Mouse (Mus musculus) hindbrain, embryonic 16.5 days (tissue): Measurements from ENCODE around the gene Slc19a3. TPM values are rescaled to one million over a fixed set of nuclear protein-coding genes. Genes with fewer than 3 reads are reported as not detected.
"Not testable (repeated sequence)": the region's sequence is repeated elsewhere in the genome, so short reads cannot be mapped to it uniquely, and the experiment has no call there.

Experiments
- ATAC-seq: fragments of 200-750 bp; cut with Nextera tagmentation; 2 replicates; pipeline ENCODE4 v1.8.0; 2017; ENCODE audit warnings: moderate TSS enrichment, moderate library complexity
- H3K27ac ChIP-seq: fragments of 300-500 bp; sonication (generic); 2 replicates; pipeline ENCODE4 v1.5.1; 2014; ENCODE audit warnings: low read depth, mild to moderate bottlenecking, control low read depth, low read length, moderate library complexity
- H3K27me3 ChIP-seq: fragments of 300-500 bp; sonication (generic); replicated peaks from 2 replicates; pipeline ENCODE4 v1.6.1; 2014; ENCODE audit warnings: low read length; ENCODE audit not compliant: control insufficient read depth, insufficient read depth
- H3K36me3 ChIP-seq: fragments of 300-500 bp; sonication (generic); 2 replicates; pipeline ENCODE4 v1.6.1; 2014; ENCODE audit warnings: mild to moderate bottlenecking, low read length, moderate library complexity, mixed read lengths; ENCODE audit not compliant: control insufficient read depth, insufficient read depth
- H3K4me1 ChIP-seq: fragments of 300-500 bp; sonication (generic); 2 replicates; pipeline ENCODE4 v1.6.1; 2014; ENCODE audit warnings: low read depth, low read length; ENCODE audit not compliant: control insufficient read depth, insufficient read depth
- H3K4me2 ChIP-seq: fragments of 300-500 bp; sonication (generic); 2 replicates; pipeline ENCODE4 v1.6.1; 2014; ENCODE audit warnings: mild to moderate bottlenecking, low read length, control low read depth, moderate library complexity
- H3K4me3 ChIP-seq: fragments of 300-500 bp; sonication (generic); 2 replicates; pipeline ENCODE4 v1.5.1; 2014; ENCODE audit warnings: mild to moderate bottlenecking, low read length, control low read depth, moderate library complexity
- H3K9ac ChIP-seq: fragments of 300-500 bp; sonication (generic); 2 replicates; pipeline ENCODE4 v1.6.1; 2014; ENCODE audit warnings: low read depth, mild to moderate bottlenecking, control low read depth, low read length, moderate library complexity
- H3K9me3 ChIP-seq: fragments of 300-500 bp; sonication (generic); 2 replicates; pipeline ENCODE4 v1.6.1; 2014; ENCODE audit warnings: mild to moderate bottlenecking, low read length, moderate library complexity; ENCODE audit not compliant: control insufficient read depth
- WGBS: fragments of 180-500 bp; shearing (Covaris S2); extraction: QIAGEN DNeasy Blood & Tissue Kit; methylation state at CpG from one replicate; pipeline ENCODE4 v1.1.7; 2014; 5-methylcytosine and 5-hydroxymethylcytosine counted together
- polyA plus RNA-seq: library from polyadenylated mRNA; unstranded; fragments of >200 nt; fragmentation: Nextera tagmentation; extraction: Ambion mirVana; gene quantifications from 2 replicates; pipeline ENCODE4 v1.2.1, GENCODE M21; 2015

The Slc19a3 gene
- polyA plus RNA-seq, 1 experiment from 2014 or later, result 1.6 TPM

GRCm38 (mm10) chr1:83016556-83016955 is 21.7 kb downstream of the Slc19a3 start:
- H3K4me3 ChIP-seq, result no peak overlapping the region
- WGBS, result 63% methylated on average over 1 of the region's 1 CpGs
- ATAC-seq, result no peak

DNA sequence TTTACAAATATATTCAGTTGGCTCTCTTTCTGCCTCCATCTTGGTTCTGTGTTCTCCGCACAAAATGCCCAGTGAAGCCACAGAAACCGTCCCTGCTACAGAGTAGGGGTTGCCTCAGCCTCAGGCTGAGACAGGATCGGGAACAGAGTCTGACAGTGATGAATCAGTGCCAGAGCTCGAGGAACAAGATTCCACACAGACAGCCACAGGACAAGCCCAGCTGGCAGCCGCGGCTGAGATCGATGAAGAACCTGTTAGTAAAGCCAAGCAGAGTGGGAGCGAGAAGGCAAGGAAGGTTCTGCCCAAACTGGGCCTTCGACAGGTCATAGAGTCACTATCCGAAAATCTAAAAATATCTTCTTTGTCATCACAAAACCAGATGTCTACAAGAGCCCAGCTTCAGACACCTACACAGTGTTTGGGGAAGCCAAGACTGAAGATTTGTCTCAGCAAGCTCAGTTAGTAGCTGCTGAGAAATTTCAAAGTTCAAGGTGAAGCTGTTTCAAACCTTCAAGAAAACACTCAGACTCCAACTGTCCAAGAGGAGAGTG is 22.8 kb downstream of the Slc19a3 start:
- H3K4me3 ChIP-seq, result no peak overlapping the region
- H3K27me3 ChIP-seq, result no peaks in the 10 kb centered on the region
- H3K27ac ChIP-seq, result no peak overlapping the region
- no peak overlapping the region for H3K9ac ChIP-seq
- WGBS, result 82% methylated on average over 10 of the region's 10 CpGs
- H3K9me3 ChIP-seq, result no peaks in the 10 kb centered on the region
- no peak for ATAC-seq
- no peaks in the 10 kb centered on the region for H3K36me3 ChIP-seq
- no peaks in the 10 kb centered on the region for H3K4me1 ChIP-seq
- H3K4me2 ChIP-seq, result no peak overlapping the region

More at GRCm38 (mm10) chr1:83016556-83016955, 21.7 kb downstream of the Slc19a3 start:
- Histone ChIP-seq H3K27ac (no peak overlapping the region), H3K36me3 (no peaks in the 10 kb centered on the region), H3K27me3 (no peaks in the 10 kb centered on the region), H3K4me1 (no peaks in the 10 kb centered on the region), H3K9me3 (no peaks in the 10 kb centered on the region), H3K9ac (no peak overlapping the region), H3K4me2 (no peak overlapping the region)

- no peak overlapping the region for H3K4me2 ChIP-seq
- no peak overlapping the region for H3K9ac ChIP-seq
- no peak for ATAC-seq
- H3K27ac ChIP-seq, result no peak overlapping the region
- H3K27me3 ChIP-seq, result no peaks in the 10 kb centered on the region
- H3K9me3 ChIP-seq, result no peaks in the 10 kb centered on the region
- WGBS, result 91% methylated on average over 3 of the region's 3 CpGs
- no peak overlapping the region for H3K4me3 ChIP-seq
- no peaks in the 10 kb centered on the region for H3K36me3 ChIP-seq
- H3K4me1 ChIP-seq, result no peaks in the 10 kb centered on the region
Observed at GRCm38 (mm10) chr1:83014477-83014876, 23.8 kb downstream of the Slc19a3 start.

DNA sequence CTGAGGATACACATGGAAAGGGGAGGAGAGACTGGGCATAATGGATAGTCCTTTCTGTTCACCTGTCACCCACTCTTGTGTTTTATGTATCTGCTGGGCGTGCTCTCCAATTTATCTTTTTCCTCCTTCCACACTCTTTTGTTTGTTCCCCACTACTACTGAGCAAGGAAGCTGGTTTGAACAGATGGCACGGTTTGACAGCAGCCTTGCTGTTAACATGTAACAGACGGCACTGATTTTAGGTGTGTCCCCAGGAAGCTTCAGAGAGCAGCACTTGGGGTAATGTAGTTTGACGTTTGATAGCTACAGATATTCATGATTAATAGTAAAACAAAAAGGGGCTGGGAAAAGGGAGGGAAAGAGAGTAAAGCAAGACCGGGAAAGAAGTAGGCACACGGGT is 30.8 kb downstream of the Slc19a3 start:
- no peaks in the 10 kb centered on the region for H3K27me3 ChIP-seq
- no peak overlapping the region for H3K4me3 ChIP-seq
- no peaks in the 10 kb centered on the region for H3K4me1 ChIP-seq
- H3K9me3 ChIP-seq, result no peaks in the 10 kb centered on the region
- no peak overlapping the region for H3K27ac ChIP-seq
- no peak overlapping the region for H3K9ac ChIP-seq
- no peaks in the 10 kb centered on the region for H3K36me3 ChIP-seq
- WGBS, result 64% methylated on average over 6 of the region's 6 CpGs
- peak; percentile 42; the same call in 1 of the 2 replicates for ATAC-seq
- no peak overlapping the region for H3K4me2 ChIP-seq

- H3K9ac ChIP-seq, result no peak overlapping the region
- H3K9me3 ChIP-seq, result no peaks in the 10 kb centered on the region
- H3K27me3 ChIP-seq, result no peaks in the 10 kb centered on the region
- no peak overlapping the region for H3K27ac ChIP-seq
- no peak overlapping the region for H3K4me3 ChIP-seq
- no peak for ATAC-seq
- H3K36me3 ChIP-seq, result no peaks in the 10 kb centered on the region
- H3K4me1 ChIP-seq, result no peaks in the 10 kb centered on the region
- H3K4me2 ChIP-seq, result no peak overlapping the region
- 89% methylated on average over 8 of the region's 8 CpGs for WGBS
Observed at GRCm38 (mm10) chr1:83006218-83007179, 31.7 kb downstream of the Slc19a3 start.

GRCm38 (mm10) chr1:83000306-83000705 is 37.9 kb downstream of the Slc19a3 start, which contains the start of gene Gm47959:
TSS of gene Gm47959 (plus strand) at chr1:83000548.
- not testable (repeated sequence) for ATAC-seq, H3K4me1 ChIP-seq, H3K4me3 ChIP-seq, H3K4me2 ChIP-seq, H3K27me3 ChIP-seq, H3K9ac ChIP-seq, H3K27ac ChIP-seq, H3K36me3 ChIP-seq, H3K9me3 ChIP-seq
- 97% methylated on average over 3 of the region's 9 CpGs for WGBS

DNA sequence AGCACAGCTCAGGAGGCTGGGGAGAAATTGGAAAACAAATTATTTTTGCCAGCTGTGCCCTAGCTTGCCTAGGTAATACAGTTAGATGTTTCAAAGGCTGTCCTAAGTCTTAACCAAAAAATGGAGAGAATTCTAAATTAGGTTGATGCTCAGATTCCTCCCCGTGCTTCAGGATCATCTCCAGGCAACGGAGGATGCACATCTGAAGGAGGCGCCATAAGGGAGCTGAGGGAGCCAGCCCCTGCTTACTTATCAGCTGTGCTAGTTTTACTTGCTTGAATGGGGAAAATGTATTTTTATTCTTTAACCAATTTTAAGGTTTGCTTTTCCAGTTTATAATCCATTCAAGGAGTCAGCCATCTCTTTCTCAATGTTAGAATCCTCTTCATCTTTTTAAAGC is 44.3 kb downstream of the Slc19a3 start:
- H3K36me3 ChIP-seq, result no peaks in the 10 kb centered on the region
- H3K4me3 ChIP-seq, result no peak overlapping the region
- H3K9ac ChIP-seq, result no peak overlapping the region
- WGBS, result 84% methylated on average over 3 of the region's 3 CpGs
- H3K4me1 ChIP-seq, result no peaks in the 10 kb centered on the region
- no peak overlapping the region for H3K4me2 ChIP-seq
- no peak overlapping the region for H3K27ac ChIP-seq
- H3K9me3 ChIP-seq, result no peaks in the 10 kb centered on the region
- no peak for ATAC-seq
- H3K27me3 ChIP-seq, result no peaks in the 10 kb centered on the region

DNA sequence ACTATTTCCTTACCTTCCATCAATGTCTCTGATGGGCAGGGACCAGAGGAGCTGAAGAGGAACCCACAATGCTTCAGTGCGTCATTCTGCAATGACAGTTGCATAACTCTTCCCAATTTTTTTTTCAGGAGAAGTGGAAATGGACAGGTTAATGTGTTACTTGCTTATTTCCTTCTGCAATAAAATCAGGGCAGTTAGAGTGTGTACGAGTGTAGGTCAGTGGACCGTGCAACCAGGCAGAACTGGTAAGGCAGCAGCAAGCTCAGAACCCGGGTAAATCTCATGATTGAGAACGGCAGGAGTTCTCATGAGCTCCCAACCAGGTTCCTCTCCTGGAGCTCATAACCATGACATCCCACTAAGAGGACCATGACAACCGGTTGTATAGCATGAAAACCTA is 46.2 kb downstream of the Slc19a3 start:
- H3K9ac ChIP-seq, result no peak overlapping the region
- no peaks in the 10 kb centered on the region for H3K4me1 ChIP-seq
- H3K9me3 ChIP-seq, result no peaks in the 10 kb centered on the region
- no peak overlapping the region for H3K27ac ChIP-seq
- ATAC-seq, result no peak
- no peaks in the 10 kb centered on the region for H3K36me3 ChIP-seq
- 93% methylated on average over 6 of the region's 6 CpGs for WGBS
- H3K4me3 ChIP-seq, result no peak overlapping the region
- no peak overlapping the region for H3K4me2 ChIP-seq
- no peaks in the 10 kb centered on the region for H3K27me3 ChIP-seq

GRCm38 (mm10) chr1:82991596-82991995 is 46.7 kb downstream of the Slc19a3 start:
- no peak overlapping the region for H3K9ac ChIP-seq
- no peak for ATAC-seq
- no peak overlapping the region for H3K27ac ChIP-seq
- 78% methylated on average over 3 of the region's 3 CpGs for WGBS
- H3K36me3 ChIP-seq, result no peaks in the 10 kb centered on the region
- H3K27me3 ChIP-seq, result no peaks in the 10 kb centered on the region
- H3K4me1 ChIP-seq, result no peaks in the 10 kb centered on the region
- H3K4me3 ChIP-seq, result no peak overlapping the region
- H3K9me3 ChIP-seq, result no peaks in the 10 kb centered on the region
- no peak overlapping the region for H3K4me2 ChIP-seq
